Mouse (Mus musculus) myocyte (in vitro differentiated cells): ENCODE data around the gene Slc28a2. TPM values are rescaled to one million over a fixed set of nuclear protein-coding genes. Genes with fewer than 3 reads are reported as not detected.
"Not testable (repeated sequence)": the region's sequence is repeated elsewhere in the genome, so short reads cannot be mapped to it uniquely, and the experiment has no call there.

Source experiments
- H3K27me3 ChIP-seq: one replicate; pipeline ENCODE4 v1.6.1; 2011; ENCODE audit not compliant: control insufficient read depth, insufficient read depth, insufficient read length
- H3K36me3 ChIP-seq: one replicate; pipeline ENCODE4 v1.6.1; 2011; ENCODE audit not compliant: control insufficient read depth, insufficient read depth
- H3K4me2 ChIP-seq: one replicate; pipeline ENCODE4 v1.6.1; 2011; ENCODE audit warnings: low read depth, control low read depth
- H3K4me3 ChIP-seq: one replicate; pipeline ENCODE4 v1.5.1; 2011; ENCODE audit warnings: mild to moderate bottlenecking, control low read depth, moderate library complexity
- H3K79me2 ChIP-seq: one replicate; pipeline ENCODE4 v1.6.1; 2011; ENCODE audit not compliant: control insufficient read depth, insufficient read depth
- H3ac ChIP-seq: one replicate; pipeline ENCODE4 v1.6.1; 2011; ENCODE audit not compliant: control insufficient read depth, insufficient read length
- CEBPB ChIP-seq: IDR thresholded peaks from 2 replicates; pipeline ENCODE4 v1.6.1; 2011; ENCODE audit warnings: mild to moderate bottlenecking, moderate library complexity; ENCODE audit not compliant: poor library complexity, insufficient read depth, severe bottlenecking
- E2F4 ChIP-seq: IDR thresholded peaks from one replicate; pipeline ENCODE4 v1.6.1; 2011; ENCODE audit warnings: mild to moderate bottlenecking, control low read depth, moderate library complexity; ENCODE audit not compliant: insufficient read depth
- MAX ChIP-seq: IDR thresholded peaks from one replicate; pipeline ENCODE4 v1.6.1; 2011; ENCODE audit warnings: low read depth, mild to moderate bottlenecking, control low read depth
- MYOD1 ChIP-seq, 3 experiments: IDR thresholded peaks; one replicate each; pipeline ENCODE4 v1.6.1; 2011; ENCODE audit warnings: control low read depth in 2 of 3, low read depth in 2 of 3, mild to moderate bottlenecking in 2 of 3, moderate library complexity in 1 of 3; ENCODE audit not compliant: insufficient read length in 2 of 3, control insufficient read depth in 1 of 3
- MYOG ChIP-seq, 3 experiments: IDR thresholded peaks; one replicate each; pipeline ENCODE4 v1.6.1; 2011; ENCODE audit warnings: control low read depth in 2 of 3, low read depth in 2 of 3, mild to moderate bottlenecking in 2 of 3; ENCODE audit not compliant: insufficient read length in 2 of 3, control insufficient read depth in 1 of 3, insufficient read depth in 1 of 3
- POLR2A ChIP-seq: IDR thresholded peaks from one replicate; pipeline ENCODE4 v1.6.1; 2011; ENCODE audit warnings: low read depth, mild to moderate bottlenecking, control low read depth, moderate library complexity; ENCODE audit not compliant: insufficient read length
- POLR2AphosphoS2 ChIP-seq: IDR thresholded peaks from one replicate; pipeline ENCODE4 v1.6.1; 2011; ENCODE audit warnings: low read depth, control low read depth; ENCODE audit not compliant: insufficient read length
- REST ChIP-seq: IDR thresholded peaks from one replicate; pipeline ENCODE4 v1.6.1; 2011; ENCODE audit warnings: mild to moderate bottlenecking, control low read depth, moderate library complexity; ENCODE audit not compliant: insufficient read depth, insufficient read length
- SRF ChIP-seq: IDR thresholded peaks from one replicate; pipeline ENCODE4 v1.6.1; 2011; ENCODE audit warnings: low read depth; ENCODE audit not compliant: control insufficient read depth, insufficient read length
- TCF12 ChIP-seq: IDR thresholded peaks from one replicate; pipeline ENCODE4 v1.6.1; 2011; ENCODE audit warnings: mild to moderate bottlenecking, control low read depth; ENCODE audit not compliant: poor library complexity, insufficient read depth, severe bottlenecking
- TCF3 ChIP-seq: IDR thresholded peaks from one replicate; pipeline ENCODE4 v1.6.1; 2011; ENCODE audit warnings: low read depth, control low read depth; ENCODE audit not compliant: insufficient read length
- USF1 ChIP-seq: IDR thresholded peaks from one replicate; pipeline ENCODE4 v1.6.1; 2011; ENCODE audit warnings: low read depth, mild to moderate bottlenecking, control low read depth, moderate library complexity
- polyA plus RNA-seq: library from polyadenylated mRNA; unstranded; fragments of >200 nt; fragmentation: generic; extraction: Trizol; gene quantifications from one replicate; pipeline ENCODE4 v1.2.1, GENCODE M21; 2012; ENCODE audit warnings: missing spikeins

Gene Slc28a2
- polyA plus RNA-seq: not detected

GRCm38 (mm10) chr2:122426200-122426599 lies at the start of gene Slc28a2:
Slc28a2 (plus strand) TSS chr2:122426477.
- H3ac ChIP-seq, H3K4me3 ChIP-seq, H3K36me3 ChIP-seq, H3K27me3 ChIP-seq, H3K79me2 ChIP-seq, H3K4me2 ChIP-seq: not testable (repeated sequence)

- H3ac ChIP-seq: no peak overlapping the region
- peak; percentile 35 to 72 (median 72) for TF ChIP-seq MYOD1 (IDR thresholded peaks at IDR 0.05; ENCODE audit: control insufficient read depth in 1 of 3, insufficient read length in 2 of 3, low read depth in 2 of 3)
- TF ChIP-seq POLR2A: no peak
- no peaks in the 10 kb centered on the region for H3K79me2 ChIP-seq
- no peaks in the 10 kb centered on the region for H3K27me3 ChIP-seq
- H3K4me2 ChIP-seq: peak overlapping the region; percentile 65
- no peaks in the 10 kb centered on the region for H3K36me3 ChIP-seq
- H3K4me3 ChIP-seq: peak overlapping the region; percentile 60
Observed at GRCm38 (mm10) chr2:122377215-122377674, 49.0 kb upstream of the Slc28a2 start.

- TF ChIP-seq POLR2AphosphoS2 (no peak), TCF12 (no peak), MYOD1 (IDR thresholded peaks at IDR 0.05; ENCODE audit: control insufficient read depth in 1 of 3, insufficient read length in 2 of 3, low read depth in 2 of 3) (no peak), USF1 (no peak), SRF (no peak), REST (no peak), TCF3 (no peak), MAX (no peak), CEBPB (0 out of 2 replicates have a peak, but pooled peaks have one; percentile 13), MYOG (IDR thresholded peaks at IDR 0.05; ENCODE audit: control insufficient read depth in 1 of 3, insufficient read depth in 1 of 3, insufficient read length in 2 of 3, low read depth in 2 of 3) (peak in 1 of 3 experiments; percentile 28), E2F4 (no peak), POLR2A (peak; percentile 19)
- no peaks in the 10 kb centered on the region for H3K36me3 ChIP-seq
- H3K4me2 ChIP-seq: peak overlapping the region; percentile 84
- no peaks in the 10 kb centered on the region for H3K79me2 ChIP-seq
- H3ac ChIP-seq: no peak overlapping the region
- peak overlapping the region; percentile 60 for H3K4me3 ChIP-seq
- no peaks in the 10 kb centered on the region for H3K27me3 ChIP-seq
Observed at GRCm38 (mm10) chr2:122377751-122378246, 48.5 kb upstream of the Slc28a2 start.

GRCm38 (mm10) chr2:122378421-122379291 lies 47.6 kb upstream of the Slc28a2 start:
- no peaks in the 10 kb centered on the region for H3K79me2 ChIP-seq
- TF ChIP-seq MYOG (IDR thresholded peaks at IDR 0.05; ENCODE audit: control insufficient read depth in 1 of 3, insufficient read depth in 1 of 3, insufficient read length in 2 of 3, low read depth in 2 of 3) (peak; percentile 38 to 79 (median 45)), E2F4 (no peak), TCF3 (no peak), MYOD1 (IDR thresholded peaks at IDR 0.05; ENCODE audit: control insufficient read depth in 1 of 3, insufficient read length in 2 of 3, low read depth in 2 of 3) (peak in 2 of 3 experiments; percentile 52 to 63), SRF (no peak), POLR2A (no peak)
- peak overlapping the region; percentile 84 for H3K4me2 ChIP-seq
- H3ac ChIP-seq: no peak overlapping the region
- no peaks in the 10 kb centered on the region for H3K27me3 ChIP-seq
- peak overlapping the region; percentile 60 for H3K4me3 ChIP-seq
- H3K36me3 ChIP-seq: no peaks in the 10 kb centered on the region

- H3K27me3 ChIP-seq: no peaks in the 10 kb centered on the region
- no peaks in the 10 kb centered on the region for H3K79me2 ChIP-seq
- peak overlapping the region; percentile 84 for H3K4me2 ChIP-seq
- no peak for TF ChIP-seq MYOD1 (IDR thresholded peaks at IDR 0.05; ENCODE audit: control insufficient read depth in 1 of 3, insufficient read length in 2 of 3, low read depth in 2 of 3)
- TF ChIP-seq POLR2AphosphoS2: no peak
- no peak for TF ChIP-seq TCF12
- TF ChIP-seq CEBPB: no peak
- TF ChIP-seq MAX: no peak
- no peak for TF ChIP-seq SRF
- no peak for TF ChIP-seq POLR2A
- H3ac ChIP-seq: no peak overlapping the region
- no peaks in the 10 kb centered on the region for H3K36me3 ChIP-seq
- H3K4me3 ChIP-seq: no peak overlapping the region
Observed at GRCm38 (mm10) chr2:122379292-122379650, 47.0 kb upstream of the Slc28a2 start.
